Mouse (Mus musculus): ENCODE measurements around the gene Cym. TPM values are rescaled to one million over a fixed set of nuclear protein-coding genes. Genes with fewer than 3 reads are reported as not detected.
A peak's percentile ranks its signal among the peaks of the same experiment; 100 is the strongest.

Cym gene
- polyA plus RNA-seq, 1 experiment from 2014 or later: 0.13 TPM

GRCm38 (mm10) chr3:107187022-107187421 lies 34.5 kb downstream of the Cym start:
- Histone ChIP-seq H3K9ac (ENCODE audit: low read depth, low read length) (no peak overlapping the region), H3K27me3 (replicated peaks; ENCODE audit: control insufficient read depth, insufficient read depth, low read length) (no peaks in the 10 kb centered on the region), H3K4me1 (ENCODE audit: control insufficient read depth, insufficient read depth, low read depth, low read length) (peaks cover 3% of the 10 kb centered on the region; the same call in 1 of the 2 replicates), H3K4me2 (ENCODE audit: low read length) (no peak overlapping the region), H3K4me3 (ENCODE audit: low read length) (no peak overlapping the region), H3K27ac (ENCODE audit: low read depth, low read length) (no peak overlapping the region), H3K9me3 (ENCODE audit: control insufficient read depth, low read length) (no peaks in the 10 kb centered on the region), H3K36me3 (ENCODE audit: control insufficient read depth, insufficient read depth, low read length) (no peaks in the 10 kb centered on the region)
- no peak for ATAC-seq
- WGBS: 76% methylated on average over 4 of the region's 4 CpGs

GRCm38 (mm10) chr3:107185597-107185996 lies 35.9 kb downstream of the Cym start:
- no peak for ATAC-seq
- H3K9me3 ChIP-seq (ENCODE audit: control insufficient read depth, low read length): no peaks in the 10 kb centered on the region

GRCm38 (mm10) chr3:107183178-107183577 lies 38.4 kb downstream of the Cym start:
- no peaks in the 10 kb centered on the region for H3K36me3 ChIP-seq (ENCODE audit: control insufficient read depth, insufficient read depth, low read length)

More at GRCm38 (mm10) chr3:107185597-107185996, 35.9 kb downstream of the Cym start:
- 86% methylated on average over 3 of the region's 3 CpGs for WGBS
- Histone ChIP-seq H3K4me1 (ENCODE audit: control insufficient read depth, insufficient read depth, low read depth, low read length) (peaks cover 3% of the 10 kb centered on the region; the same call in 1 of the 2 replicates), H3K27me3 (replicated peaks; ENCODE audit: control insufficient read depth, insufficient read depth, low read length) (no peaks in the 10 kb centered on the region), H3K4me3 (ENCODE audit: low read length) (no peak overlapping the region), H3K9ac (ENCODE audit: low read depth, low read length) (no peak overlapping the region), H3K27ac (ENCODE audit: low read depth, low read length) (no peak overlapping the region), H3K4me2 (ENCODE audit: low read length) (no peak overlapping the region), H3K36me3 (ENCODE audit: control insufficient read depth, insufficient read depth, low read length) (no peaks in the 10 kb centered on the region)

GRCm38 (mm10) chr3:107182756-107183155 lies 38.8 kb downstream of the Cym start, which contains the start of gene Kcna10:
Gene Kcna10 (plus strand): TSS chr3:107183056.
- 96% methylated on average over 1 of the region's 1 CpGs for WGBS
- ATAC-seq: no peak
- no peaks in the 10 kb centered on the region for H3K36me3 ChIP-seq (ENCODE audit: control insufficient read depth, insufficient read depth, low read length)

More at GRCm38 (mm10) chr3:107183178-107183577, 38.4 kb downstream of the Cym start:
- Histone ChIP-seq H3K27ac (ENCODE audit: low read depth, low read length) (no peak overlapping the region), H3K4me2 (ENCODE audit: low read length) (no peak overlapping the region), H3K9ac (ENCODE audit: low read depth, low read length) (no peak overlapping the region), H3K27me3 (replicated peaks; ENCODE audit: control insufficient read depth, insufficient read depth, low read length) (no peaks in the 10 kb centered on the region), H3K9me3 (ENCODE audit: control insufficient read depth, low read length) (no peaks in the 10 kb centered on the region), H3K4me3 (ENCODE audit: low read length) (no peak overlapping the region), H3K4me1 (ENCODE audit: control insufficient read depth, insufficient read depth, low read depth, low read length) (no peaks in the 10 kb centered on the region)
- ATAC-seq: no peak
- 78% methylated on average over 3 of the region's 3 CpGs for WGBS

GRCm38 (mm10) chr3:107180860-107181259 lies 40.7 kb downstream of the Cym start:
- H3K9me3 ChIP-seq (ENCODE audit: control insufficient read depth, low read length): no peaks in the 10 kb centered on the region
- H3K27ac ChIP-seq (ENCODE audit: low read depth, low read length): no peak overlapping the region
- H3K4me1 ChIP-seq (ENCODE audit: control insufficient read depth, insufficient read depth, low read depth, low read length): no peaks in the 10 kb centered on the region; the same call in 1 of the 2 replicates
- H3K4me3 ChIP-seq (ENCODE audit: low read length): no peak overlapping the region
- no peaks in the 10 kb centered on the region for H3K27me3 ChIP-seq (replicated peaks; ENCODE audit: control insufficient read depth, insufficient read depth, low read length)
- WGBS: 85% methylated on average over 2 of the region's 2 CpGs
- H3K9ac ChIP-seq (ENCODE audit: low read depth, low read length): no peak overlapping the region
- ATAC-seq: no peak
- no peak overlapping the region for H3K4me2 ChIP-seq (ENCODE audit: low read length)
- no peaks in the 10 kb centered on the region for H3K36me3 ChIP-seq (ENCODE audit: control insufficient read depth, insufficient read depth, low read length)

More at GRCm38 (mm10) chr3:107182756-107183155, 38.8 kb downstream of the Cym start, which contains the start of gene Kcna10:
- no peaks in the 10 kb centered on the region for H3K4me1 ChIP-seq (ENCODE audit: control insufficient read depth, insufficient read depth, low read depth, low read length)
- no peak within 1 kb of the TSS for H3K4me3 ChIP-seq (ENCODE audit: low read length)
- no peak within 1 kb of the TSS for H3K9ac ChIP-seq (ENCODE audit: low read depth, low read length)
- H3K9me3 ChIP-seq (ENCODE audit: control insufficient read depth, low read length): no peaks in the 10 kb centered on the region
- no peak within 1 kb of the TSS for H3K4me2 ChIP-seq (ENCODE audit: low read length)
- no peak within 1 kb of the TSS for H3K27ac ChIP-seq (ENCODE audit: low read depth, low read length)
- no peaks in the 10 kb centered on the region for H3K27me3 ChIP-seq (replicated peaks; ENCODE audit: control insufficient read depth, insufficient read depth, low read length)

GRCm38 (mm10) chr3:107176501-107176900 lies 45.0 kb downstream of the Cym start:
- no peaks in the 10 kb centered on the region; the same call in 1 of the 2 replicates for H3K4me1 ChIP-seq (ENCODE audit: control insufficient read depth, insufficient read depth, low read depth, low read length)
- no peak overlapping the region for H3K27ac ChIP-seq (ENCODE audit: low read depth, low read length)
- WGBS: 22% methylated on average over 9 of the region's 9 CpGs
- H3K36me3 ChIP-seq (ENCODE audit: control insufficient read depth, insufficient read depth, low read length): no peaks in the 10 kb centered on the region
- no peaks in the 10 kb centered on the region for H3K27me3 ChIP-seq (replicated peaks; ENCODE audit: control insufficient read depth, insufficient read depth, low read length)
- no peak overlapping the region for H3K4me3 ChIP-seq (ENCODE audit: low read length)
- ATAC-seq: peak; percentile 88
- H3K4me2 ChIP-seq (ENCODE audit: low read length): no peak overlapping the region
- no peaks in the 10 kb centered on the region for H3K9me3 ChIP-seq (ENCODE audit: control insufficient read depth, low read length)
- no peak overlapping the region for H3K9ac ChIP-seq (ENCODE audit: low read depth, low read length)

GRCm38 (mm10) chr3:107175486-107175885 lies 46.0 kb downstream of the Cym start:
- WGBS: 59% methylated on average over 4 of the region's 4 CpGs
- no peak overlapping the region for H3K4me3 ChIP-seq (ENCODE audit: low read length)
- H3K4me1 ChIP-seq (ENCODE audit: control insufficient read depth, insufficient read depth, low read depth, low read length): no peaks in the 10 kb centered on the region; the same call in 1 of the 2 replicates
- no peak overlapping the region for H3K9ac ChIP-seq (ENCODE audit: low read depth, low read length)
- H3K4me2 ChIP-seq (ENCODE audit: low read length): no peak overlapping the region
- ATAC-seq: peak; percentile 84
- H3K27me3 ChIP-seq (replicated peaks; ENCODE audit: control insufficient read depth, insufficient read depth, low read length): no peaks in the 10 kb centered on the region
- H3K36me3 ChIP-seq (ENCODE audit: control insufficient read depth, insufficient read depth, low read length): no peaks in the 10 kb centered on the region
- H3K9me3 ChIP-seq (ENCODE audit: control insufficient read depth, low read length): no peaks in the 10 kb centered on the region
- H3K27ac ChIP-seq (ENCODE audit: low read depth, low read length): no peak overlapping the region

- peak; percentile 71 for ATAC-seq
- H3K4me2 ChIP-seq (ENCODE audit: low read length): no peak overlapping the region
- H3K4me3 ChIP-seq (ENCODE audit: low read length): no peak overlapping the region
- H3K27ac ChIP-seq (ENCODE audit: low read depth, low read length): no peak overlapping the region
- H3K4me1 ChIP-seq (ENCODE audit: control insufficient read depth, insufficient read depth, low read depth, low read length): no peaks in the 10 kb centered on the region; the same call in 1 of the 2 replicates
- H3K9ac ChIP-seq (ENCODE audit: low read depth, low read length): no peak overlapping the region
- no peaks in the 10 kb centered on the region for H3K27me3 ChIP-seq (replicated peaks; ENCODE audit: control insufficient read depth, insufficient read depth, low read length)
- WGBS: 70% methylated on average over 1 of the region's 1 CpGs
- H3K36me3 ChIP-seq (ENCODE audit: control insufficient read depth, insufficient read depth, low read length): no peaks in the 10 kb centered on the region
- H3K9me3 ChIP-seq (ENCODE audit: control insufficient read depth, low read length): no peaks in the 10 kb centered on the region
Observed at GRCm38 (mm10) chr3:107172556-107172955, 49.0 kb downstream of the Cym start.

- Histone ChIP-seq H3K27me3 (replicated peaks; ENCODE audit: control insufficient read depth, insufficient read depth, low read length) (no peaks in the 10 kb centered on the region), H3K9ac (ENCODE audit: low read depth, low read length) (no peak overlapping the region), H3K36me3 (ENCODE audit: control insufficient read depth, insufficient read depth, low read length) (no peaks in the 10 kb centered on the region), H3K4me3 (ENCODE audit: low read length) (no peak overlapping the region), H3K27ac (ENCODE audit: low read depth, low read length) (no peak overlapping the region), H3K4me2 (ENCODE audit: low read length) (no peak overlapping the region), H3K4me1 (ENCODE audit: control insufficient read depth, insufficient read depth, low read depth, low read length) (no peaks in the 10 kb centered on the region; the same call in 1 of the 2 replicates), H3K9me3 (ENCODE audit: control insufficient read depth, low read length) (no peaks in the 10 kb centered on the region)
- no peak for ATAC-seq
- WGBS: 80% methylated on average over 3 of the region's 3 CpGs
Observed at GRCm38 (mm10) chr3:107171964-107172363, 49.6 kb downstream of the Cym start.

All from hindbrain, embryonic 16.5 days (tissue).